Mouse (Mus musculus): Measurements from ENCODE around the gene Gm9821.

DNA sequence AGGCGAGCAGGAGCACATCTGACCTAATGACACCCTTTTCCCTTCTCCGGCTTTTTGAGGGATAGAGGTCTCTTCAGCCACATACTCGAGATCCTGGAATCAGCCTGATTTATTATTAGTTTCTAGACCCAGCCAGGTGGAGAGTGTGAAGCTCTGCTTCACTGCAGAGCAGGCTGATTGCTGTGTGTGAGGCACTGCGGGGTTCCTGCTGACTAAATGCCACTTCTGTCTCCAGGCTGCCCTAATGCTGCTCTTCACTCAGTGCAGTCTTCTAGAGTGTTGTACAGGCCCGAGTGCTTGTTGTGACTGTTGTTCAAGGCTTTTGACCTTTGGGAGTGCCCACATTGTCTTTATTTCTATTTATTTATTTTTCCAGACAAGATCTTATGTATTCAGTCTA, 43.2 kb upstream of the Gm9821 start:
- TF ChIP-seq POLR2A (IDR thresholded peaks at IDR 0.05; ENCODE audit: extremely low read depth, insufficient read depth, low read length) (no peak), CTCF (IDR thresholded peaks at IDR 0.05; ENCODE audit: low read depth, low read length) (no peak)

Measured in liver, adult 2 months (tissue).